Mouse (Mus musculus): ENCODE measurements at regions not wholly inside any gene's neighbourhood (a gene's known extent, or its start where the extent isn't known, plus 50 kb on each side); places are given as distances from the start of the nearest gene placed in this dataset.

- no peak for TF ChIP-seq POLR2A (IDR thresholded peaks at IDR 0.05; ENCODE audit: low read depth, low read length)
- no peak for TF ChIP-seq CTCF (conservative IDR thresholded peaks at IDR 0.05; ENCODE audit: insufficient read depth, insufficient read length, low read depth, low read length)
These were observed 196.6 kb downstream of the Tmem182 start for GRCm38 (mm10) chr1:41002006-41002405.
